Mouse (Mus musculus): ENCODE measurements around the gene Por. TPM values are rescaled to one million over a fixed set of nuclear protein-coding genes. Genes with fewer than 3 reads are reported as not detected.

Gene Por
- total RNA-seq, 1 experiment from 2014 or later: 51.2 TPM

Other genes starting within 250 kb of the Por start
- gene Hip1, start 124.9 kb upstream of the Por start, total RNA-seq (2017): 136 to 193 TPM (median 152 TPM) in 3 replicates
- gene Ccl26, start 106.5 kb upstream of the Por start, total RNA-seq (2017): not detected in 3 replicates
- not detected in 3 replicates for gene Ccl24, start 97.0 kb upstream of the Por start, total RNA-seq (2017)
- gene Rhbdd2, start 37.4 kb upstream of the Por start, total RNA-seq (2017): 2.1 to 6.4 TPM (median 3.2 TPM) in 3 replicates
- 16.5 to 34.4 TPM (median 19.1 TPM) in 3 replicates for gene Tmem120a, start 74.4 kb downstream of the Por start, total RNA-seq (2017)
- gene Styxl1, start 108.4 kb downstream of the Por start, total RNA-seq (2017): 1.5 TPM in 1 of 3 replicates, not detected in the others
- 86.0 to 121 TPM (median 119 TPM) in 3 replicates for gene Mdh2, start 108.4 kb downstream of the Por start, total RNA-seq (2017)
- not detected in 3 replicates for gene Srrm3, start 136.9 kb downstream of the Por start, total RNA-seq (2017)
- gene Hspb1, start 217.9 kb downstream of the Por start, total RNA-seq (2017): 1.9 TPM in 1 of 3 replicates, not detected in the others